Mouse (Mus musculus) stomach, embryonic 14.5 days (tissue): ENCODE results near the gene Mettl6. TPM values are rescaled to one million over a fixed set of nuclear protein-coding genes. Genes with fewer than 3 reads are reported as not detected.

Source experiments
- ATAC-seq: fragments of 200-750 bp; cut with Nextera tagmentation; 2 replicates; pipeline ENCODE4 v1.8.0; 2017; ENCODE audit warnings: low read depth, moderate TSS enrichment; ENCODE audit not compliant: insufficient number of reproducible peaks, insufficient read depth, low FRiP score
- H3K27ac ChIP-seq: fragments of 300-500 bp; sonication (generic); 2 replicates; pipeline ENCODE4 v1.5.1; 2014; ENCODE audit warnings: mild to moderate bottlenecking, low read length, moderate library complexity, mixed read lengths
- H3K27me3 ChIP-seq: fragments of 300-500 bp; sonication (generic); 2 replicates; pipeline ENCODE4 v1.6.1; 2014; ENCODE audit warnings: low read length, control low read depth, mixed read lengths; ENCODE audit not compliant: control insufficient read depth, insufficient read depth
- H3K36me3 ChIP-seq: fragments of 300-500 bp; sonication (generic); 2 replicates; pipeline ENCODE4 v1.6.1; 2014; ENCODE audit warnings: mild to moderate bottlenecking, control low read depth, low read length, moderate library complexity, mixed read lengths; ENCODE audit not compliant: control insufficient read depth, insufficient read depth
- H3K4me1 ChIP-seq: fragments of 300-500 bp; sonication (generic); 2 replicates; pipeline ENCODE4 v1.6.1; 2014; ENCODE audit warnings: low read length, control low read depth, mixed read lengths; ENCODE audit not compliant: control insufficient read depth, insufficient read depth
- H3K4me2 ChIP-seq: fragments of 300-500 bp; sonication (generic); replicated peaks from 2 replicates; pipeline ENCODE4 v1.6.1; 2014; ENCODE audit warnings: low read depth, low read length, control low read depth
- H3K4me3 ChIP-seq: fragments of 300-500 bp; sonication (generic); 2 replicates; pipeline ENCODE4 v1.5.1; 2014; ENCODE audit warnings: low read depth, low read length, control low read depth
- H3K9ac ChIP-seq: fragments of 300-500 bp; sonication (generic); replicated peaks from 2 replicates; pipeline ENCODE4 v1.6.1; 2014; ENCODE audit warnings: low read depth, mild to moderate bottlenecking, control low read depth, low read length, moderate library complexity, mixed read lengths
- H3K9me3 ChIP-seq: fragments of 300-500 bp; sonication (generic); 2 replicates; pipeline ENCODE4 v1.6.1; 2016; ENCODE audit warnings: low read depth, low read length, control low read depth; ENCODE audit not compliant: control insufficient read depth
- WGBS: fragments of 180-500 bp; shearing (Covaris S2); extraction: QIAGEN DNeasy Blood & Tissue Kit; methylation state at CpG from one replicate; pipeline ENCODE4 v1.1.7; 2014; 5-methylcytosine and 5-hydroxymethylcytosine counted together
- polyA plus RNA-seq: library from polyadenylated mRNA; unstranded; fragments of >200 nt; fragmentation: Nextera tagmentation; extraction: Ambion mirVana; gene quantifications from 2 replicates; pipeline ENCODE4 v1.2.1, GENCODE M21; 2014

Mettl6 gene
- polyA plus RNA-seq, 1 experiment from 2014 or later, result 65.9 TPM

GRCm38 (mm10) chr14:31433851-31434360 is 60.9 kb downstream of the Mettl6 start:
- Histone ChIP-seq H3K4me3 (no peak overlapping the region), H3K27me3 (no peaks in the 10 kb centered on the region)

GRCm38 (mm10) chr14:31433126-31433525 is 61.7 kb downstream of the Mettl6 start:
- Histone ChIP-seq H3K4me2 (peak overlapping the region; percentile 97; the same call in 1 of the 2 replicates), H3K4me1 (peaks cover 27% of the 10 kb centered on the region; the same call in 1 of the 2 replicates), H3K36me3 (no peaks in the 10 kb centered on the region), H3K27ac (peak overlapping the region; percentile 16), H3K4me3 (no peak overlapping the region), H3K9ac (no peak overlapping the region), H3K27me3 (no peaks in the 10 kb centered on the region), H3K9me3 (no peaks in the 10 kb centered on the region)
- no peak for ATAC-seq
- WGBS, result 59% methylated on average over 5 of the region's 5 CpGs

More at GRCm38 (mm10) chr14:31433851-31434360, 60.9 kb downstream of the Mettl6 start:
- 33% methylated on average over 7 of the region's 7 CpGs for WGBS
- Histone ChIP-seq H3K9me3 (no peaks in the 10 kb centered on the region), H3K9ac (no peak overlapping the region), H3K36me3 (no peaks in the 10 kb centered on the region), H3K4me1 (peaks cover 20% of the 10 kb centered on the region; the same call in 1 of the 2 replicates), H3K27ac (peak overlapping the region; percentile 16; the same call in 1 of the 2 replicates), H3K4me2 (peak overlapping the region; percentile 97; the same call in 1 of the 2 replicates)
- ATAC-seq, result no peak

- H3K4me3 ChIP-seq, result no peak overlapping the region
These were observed 62.4 kb downstream of the Mettl6 start for GRCm38 (mm10) chr14:31432424-31432823.

GRCm38 (mm10) chr14:31431789-31432330 is 63.0 kb downstream of the Mettl6 start:
- H3K9me3 ChIP-seq, result no peaks in the 10 kb centered on the region
- H3K27me3 ChIP-seq, result no peaks in the 10 kb centered on the region
- no peaks in the 10 kb centered on the region for H3K36me3 ChIP-seq
- H3K27ac ChIP-seq, result no peak overlapping the region
- H3K4me3 ChIP-seq, result no peak overlapping the region
- peaks cover 30% of the 10 kb centered on the region; the same call in 1 of the 2 replicates for H3K4me1 ChIP-seq
- no peak for ATAC-seq
- no peak overlapping the region for H3K4me2 ChIP-seq
- no peak overlapping the region for H3K9ac ChIP-seq
- 77% methylated on average over 3 of the region's 3 CpGs for WGBS

More at GRCm38 (mm10) chr14:31432424-31432823, 62.4 kb downstream of the Mettl6 start:
- peaks cover 30% of the 10 kb centered on the region; the same call in 1 of the 2 replicates for H3K4me1 ChIP-seq
- WGBS, result 35% methylated on average over 4 of the region's 4 CpGs
- no peak overlapping the region for H3K9ac ChIP-seq
- no peak overlapping the region; the same call in 1 of the 2 replicates for H3K27ac ChIP-seq
- H3K36me3 ChIP-seq, result no peaks in the 10 kb centered on the region
- H3K4me2 ChIP-seq, result no peak overlapping the region
- no peak for ATAC-seq
- H3K27me3 ChIP-seq, result no peaks in the 10 kb centered on the region
- no peaks in the 10 kb centered on the region for H3K9me3 ChIP-seq

GRCm38 (mm10) chr14:31429004-31429395 is 65.8 kb downstream of the Mettl6 start:
- H3K27ac ChIP-seq, result peak overlapping the region; percentile 68; the same call in 1 of the 2 replicates
- 28% methylated on average over 5 of the region's 5 CpGs for WGBS
- ATAC-seq, result no peak
- H3K4me1 ChIP-seq, result peaks cover 28% of the 10 kb centered on the region; the same call in 1 of the 2 replicates
- H3K36me3 ChIP-seq, result no peaks in the 10 kb centered on the region
- H3K9ac ChIP-seq, result no peak overlapping the region
- H3K4me2 ChIP-seq, result 0 out of 2 replicates have a peak overlapping the region, but pooled peaks have one; percentile 17
- no peaks in the 10 kb centered on the region for H3K27me3 ChIP-seq
- no peak overlapping the region for H3K4me3 ChIP-seq
- H3K9me3 ChIP-seq, result no peaks in the 10 kb centered on the region

GRCm38 (mm10) chr14:31428211-31429003 is 66.4 kb downstream of the Mettl6 start:
- WGBS, result 37% methylated on average over 15 of the region's 15 CpGs
- Histone ChIP-seq H3K4me3 (no peak overlapping the region), H3K4me2 (peak overlapping the region; percentile 17; the same call in 1 of the 2 replicates), H3K4me1 (peaks cover 28% of the 10 kb centered on the region; the same call in 1 of the 2 replicates), H3K36me3 (no peaks in the 10 kb centered on the region), H3K27me3 (no peaks in the 10 kb centered on the region), H3K9me3 (no peaks in the 10 kb centered on the region), H3K9ac (no peak overlapping the region), H3K27ac (peak overlapping the region; percentile 68; the same call in 1 of the 2 replicates)
- no peak; the same call in 1 of the 2 replicates for ATAC-seq

Other genes starting within 250 kb of the Mettl6 start
- gene Phf7, start 243.7 kb downstream of the Mettl6 start, polyA plus RNA-seq, result 11.3 and 13.5 TPM in 2 replicates
- gene Bap1, start 243.6 kb downstream of the Mettl6 start, polyA plus RNA-seq, result 73.1 and 73.7 TPM in 2 replicates
- gene Dnah1, start 171.1 kb downstream of the Mettl6 start, polyA plus RNA-seq, result 7.0 and 10.2 TPM in 2 replicates
- gene Capn7, start 158.4 kb downstream of the Mettl6 start, polyA plus RNA-seq, result 42.1 and 45.1 TPM in 2 replicates
- 8.9 and 10.7 TPM in 2 replicates for gene Sh3bp5, start 59.0 kb downstream of the Mettl6 start, polyA plus RNA-seq
- gene Eaf1, start 641 bp downstream of the Mettl6 start, polyA plus RNA-seq, result 21.6 and 22.4 TPM in 2 replicates
- 0.45 and 0.54 TPM in 2 replicates for gene Colq, start 96.3 kb upstream of the Mettl6 start, polyA plus RNA-seq
- gene Gm49387, start 145.8 kb upstream of the Mettl6 start, polyA plus RNA-seq, result 2.8 TPM in 1 of 2 replicates, not detected in the other
- 33.7 and 35.3 TPM in 2 replicates for gene Btd, start 146.0 kb upstream of the Mettl6 start, polyA plus RNA-seq
- 11.1 and 16.5 TPM in 2 replicates for gene Hacl1, start 146.2 kb upstream of the Mettl6 start, polyA plus RNA-seq